Comparison of ENCODE assay signal across 10 mouse cellular contexts in the genomic region with DNA sequence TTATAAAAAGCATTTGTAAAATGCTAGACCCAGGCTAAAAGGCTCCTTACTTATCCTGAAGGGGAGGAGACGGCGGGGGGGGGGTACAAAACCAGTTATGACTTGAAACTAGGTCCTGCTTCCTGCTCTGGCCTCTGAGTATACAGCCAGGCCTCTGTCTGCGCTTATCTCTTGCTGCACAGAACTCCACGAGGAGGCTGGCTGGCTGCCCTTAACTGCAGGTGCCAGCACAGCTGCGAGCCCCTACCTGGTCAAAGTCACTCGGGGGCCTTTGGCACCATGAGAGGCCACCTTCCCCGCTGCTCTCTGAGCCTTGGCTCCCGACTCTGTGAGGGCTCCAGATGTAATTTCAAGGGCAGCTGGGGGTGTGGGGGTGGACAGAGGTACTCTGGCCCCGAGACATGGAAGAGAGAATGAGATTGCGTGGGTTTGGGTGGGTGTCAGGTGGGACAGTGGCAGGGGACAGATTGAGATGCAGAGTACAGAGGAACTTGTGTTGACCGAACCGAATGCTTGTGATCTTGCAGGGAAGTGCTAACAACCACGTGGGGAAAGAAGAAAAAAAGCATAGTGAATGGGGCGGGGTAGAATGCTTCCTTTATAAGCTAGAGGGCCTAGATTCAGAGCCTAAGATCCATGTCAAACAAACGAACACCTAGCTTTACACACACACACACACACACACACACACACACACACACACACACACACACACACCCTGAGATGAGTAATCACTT. TPM values are rescaled to one million over a fixed set of nuclear protein-coding genes. Genes with fewer than 3 reads are reported as not detected.
DNase-seq lines count a peak whose midpoint lies in the region; ATAC-seq and TF ChIP-seq lines count a peak whose summit lies in the region.
"Had no signal": no experiment of that assay in that cellular context is flagged by ENCODE, and none has a peak within 500 bp of the region (broad histone marks: within the 10 kb centered on the region; RNA-seq: fewer than 3 reads in every experiment).

No protein-coding gene starts in this region.

- WGBS in kidney, postnatal 0 days, result 54% methylated on average over 15 of the region's 15 CpGs
- 63% methylated on average over 15 of the region's 15 CpGs for WGBS in kidney, embryonic 14.5 days
- 36% methylated on average over 15 of the region's 15 CpGs for WGBS in liver, embryonic 11.5 days
- 42% methylated on average over 15 of the region's 15 CpGs for WGBS in stomach, embryonic 15.5 days
- WGBS in cerebellum, adult 2 months, result 60% methylated on average over 15 of the region's 15 CpGs

- H3K27me3 ChIP-seq in kidney, postnatal 0 days (ENCODE audit: insufficient read depth, low read length), result no peaks in the 10 kb centered on the region
- no peaks in the 10 kb centered on the region for H3K27me3 ChIP-seq in kidney, embryonic 14.5 days (ENCODE audit: control insufficient read depth, insufficient read depth, low read length)
- no peaks in the 10 kb centered on the region for H3K27me3 ChIP-seq in liver, embryonic 11.5 days (replicated peaks; ENCODE audit: control insufficient read depth, insufficient read depth, low read length)
- H3K27me3 ChIP-seq in stomach, embryonic 15.5 days (replicated peaks), result no peaks in the 10 kb centered on the region
- H3K27me3 ChIP-seq in cerebellum, adult 2 months (ENCODE audit: control insufficient read depth, insufficient read depth, low read length), result no peaks in the 10 kb centered on the region

- TF ChIP-seq CTCF in kidney, postnatal 0 days (IDR thresholded peaks at IDR 0.05; ENCODE audit: low read depth), result no peak
- no peak for TF ChIP-seq CTCF in cerebellum, adult 2 months (IDR thresholded peaks at IDR 0.05; ENCODE audit: borderline replicate concordance, insufficient read depth, low read depth, low read length)

- peak overlapping the region; percentile 23; the same call in 1 of the 2 replicates for H3K4me2 ChIP-seq in kidney, postnatal 0 days (ENCODE audit: low read length)
- no peak overlapping the region for H3K4me2 ChIP-seq in kidney, embryonic 14.5 days (replicated peaks; ENCODE audit: low read depth, low read length)
- H3K4me2 ChIP-seq in liver, embryonic 11.5 days, result peak overlapping the region; percentile 53
- H3K4me2 ChIP-seq in stomach, embryonic 15.5 days, result no peak overlapping the region; the same call in 1 of the 2 replicates

- ATAC-seq in kidney, postnatal 0 days (replicated peaks; ENCODE audit: low FRiP score, low read depth), result no peak
- no peak for ATAC-seq in kidney, embryonic 14.5 days (ENCODE audit: low FRiP score, low TSS enrichment)
- peak; percentile 95 for ATAC-seq in liver, embryonic 11.5 days (replicated peaks; ENCODE audit: low FRiP score)
- peak; percentile 91 for ATAC-seq in stomach, embryonic 15.5 days (ENCODE audit: insufficient read depth, low FRiP score, low read depth)

- no peaks in the 10 kb centered on the region for H3K4me1 ChIP-seq in kidney, postnatal 0 days (replicated peaks; ENCODE audit: insufficient read depth, low read length)
- no peaks in the 10 kb centered on the region for H3K4me1 ChIP-seq in kidney, embryonic 14.5 days (ENCODE audit: control insufficient read depth, insufficient read depth, low read length)
- H3K4me1 ChIP-seq in liver, embryonic 11.5 days (replicated peaks; ENCODE audit: control insufficient read depth, insufficient read depth, low read length), result peaks cover 37% of the 10 kb centered on the region
- H3K4me1 ChIP-seq in stomach, embryonic 15.5 days, result peaks cover 12% of the 10 kb centered on the region; the same call in 1 of the 2 replicates
- peaks cover 11% of the 10 kb centered on the region; the same call in 1 of the 2 replicates for H3K4me1 ChIP-seq in cerebellum, adult 2 months (ENCODE audit: control insufficient read depth, insufficient read depth, low read length)

- no peak for DNase-seq in kidney, postnatal 0 days (ENCODE audit: low spot score)
- DNase-seq in heart, adult 9 months (ENCODE audit: low spot score in 2 of 2), result peak; percentile 62 to 65
- peak; percentile 57 for DNase-seq in liver, embryonic 11.5 days (ENCODE audit: low spot score)
- DNase-seq in cerebellum, adult 2 months, result no peak
- DNase-seq in cerebellum, postnatal 25 days, result no peak
- no peak for DNase-seq in right cerebral cortex, postnatal 4 days
- DNase-seq: cerebellum, adult 9-10 months had no signal

- no peak for TF ChIP-seq POLR2A in cerebellum, adult 2 months (IDR thresholded peaks at IDR 0.05; ENCODE audit: borderline replicate concordance, insufficient read depth, low read length)

- no peak overlapping the region for H3K9ac ChIP-seq in kidney, postnatal 0 days (ENCODE audit: low read depth, low read length)
- H3K9ac ChIP-seq in kidney, embryonic 14.5 days (ENCODE audit: low read depth, low read length), result no peak overlapping the region
- H3K9ac ChIP-seq in liver, embryonic 11.5 days (ENCODE audit: low read depth, low read length), result peak overlapping the region; percentile 42; the same call in 1 of the 2 replicates
- H3K9ac ChIP-seq in stomach, embryonic 15.5 days, result no peak overlapping the region

- no peaks in the 10 kb centered on the region for H3K9me3 ChIP-seq in kidney, postnatal 0 days (replicated peaks; ENCODE audit: low read length)
- no peaks in the 10 kb centered on the region for H3K9me3 ChIP-seq in kidney, embryonic 14.5 days (ENCODE audit: control insufficient read depth, low read length)
- H3K9me3 ChIP-seq in liver, embryonic 11.5 days (ENCODE audit: control insufficient read depth, low read length), result no peaks in the 10 kb centered on the region
- H3K9me3 ChIP-seq in stomach, embryonic 15.5 days, result no peaks in the 10 kb centered on the region

- H3K36me3 ChIP-seq in kidney, postnatal 0 days (ENCODE audit: insufficient read depth, low read length), result peaks cover 15% of the 10 kb centered on the region
- peaks cover 2% of the 10 kb centered on the region; the same call in 1 of the 2 replicates for H3K36me3 ChIP-seq in kidney, embryonic 14.5 days (ENCODE audit: control insufficient read depth, insufficient read depth, low read length)
- H3K36me3 ChIP-seq in liver, embryonic 11.5 days (ENCODE audit: control insufficient read depth, insufficient read depth, low read length), result no peaks in the 10 kb centered on the region; the same call in 1 of the 2 replicates
- no peaks in the 10 kb centered on the region for H3K36me3 ChIP-seq in stomach, embryonic 15.5 days

- H3K27ac ChIP-seq in kidney, postnatal 0 days, result peak overlapping the region; percentile 31; the same call in 1 of the 2 replicates
- H3K27ac ChIP-seq in kidney, embryonic 14.5 days (ENCODE audit: low read depth, low read length), result no peak overlapping the region
- H3K27ac ChIP-seq in liver, embryonic 11.5 days (ENCODE audit: low read depth, low read length), result peak overlapping the region; percentile 75; the same call in 1 of the 2 replicates
- peak overlapping the region; percentile 87 for H3K27ac ChIP-seq in stomach, embryonic 15.5 days
- H3K27ac ChIP-seq in cerebellum, adult 2 months (ENCODE audit: insufficient read depth, low read length), result no peak overlapping the region

- H3K4me3 ChIP-seq in kidney, postnatal 0 days (replicated peaks; ENCODE audit: low read depth, low read length), result no peak overlapping the region
- no peak overlapping the region for H3K4me3 ChIP-seq in kidney, embryonic 14.5 days (ENCODE audit: low read length)
- H3K4me3 ChIP-seq in liver, embryonic 11.5 days (ENCODE audit: low read depth, low read length), result peak overlapping the region; percentile 13; the same call in 1 of the 2 replicates
- no peak overlapping the region for H3K4me3 ChIP-seq in stomach, embryonic 15.5 days (replicated peaks)
- no peak overlapping the region for H3K4me3 ChIP-seq in cerebellum, adult 2 months (replicated peaks; ENCODE audit: insufficient read depth, low read depth, low read length)
- H3K4me3 ChIP-seq: myocyte had no signal

RNA-seq across cellular contexts. Expression of a gene that starts 24.0 kb away (rescaled TPM):
- polyA plus RNA-seq in kidney, postnatal 0 days (2015; fragmentation: Nextera tagmentation; extraction: Ambion mirVana), result 42.0 and 42.6 TPM in 2 replicates
- 15.0 and 19.6 TPM in 2 replicates for polyA plus RNA-seq in kidney, embryonic 14.5 days (2014; fragmentation: Nextera tagmentation; extraction: Ambion mirVana)
- 18.9 and 21.8 TPM in 2 replicates for polyA plus RNA-seq in liver, embryonic 11.5 days (2014; fragmentation: Nextera tagmentation; extraction: Ambion mirVana)
- 36.4 and 37.5 TPM in 2 replicates for polyA plus RNA-seq in stomach, embryonic 15.5 days (2015; fragmentation: Nextera tagmentation; extraction: Ambion mirVana)
- 20.4 and 23.1 TPM in 2 replicates for polyA plus RNA-seq in cerebellum, adult 2 months (2012; rRNA removed)

Comparison
In these comparisons a context has a peak if more than half of its experiments do, and no peak if none do; other contexts are left out.
1. H3K27ac ChIP-seq: peak in kidney, postnatal 0 days (single experiment), liver, embryonic 11.5 days (single experiment) and stomach, embryonic 15.5 days (single experiment); none in kidney, embryonic 14.5 days (single experiment) and cerebellum, adult 2 months (single experiment).
2. H3K4me2 ChIP-seq: peak in kidney, postnatal 0 days (single experiment) and liver, embryonic 11.5 days (single experiment); none in kidney, embryonic 14.5 days (single experiment) and stomach, embryonic 15.5 days (single experiment).
3. ATAC-seq: peak in liver, embryonic 11.5 days (single experiment) and stomach, embryonic 15.5 days (single experiment); none in kidney, postnatal 0 days (single experiment) and kidney, embryonic 14.5 days (single experiment).
4. DNase-seq: peak in heart, adult 9 months (2 of 2) and liver, embryonic 11.5 days (single experiment); none in kidney, postnatal 0 days (single experiment), cerebellum, adult 2 months (0 of 2), cerebellum, postnatal 25 days (0 of 2) and right cerebral cortex, postnatal 4 days (single experiment).